Mouse (Mus musculus): ENCODE data around the gene Hba-a1. TPM values are rescaled to one million over a fixed set of nuclear protein-coding genes. Genes with fewer than 3 reads are reported as not detected.

Gene Hba-a1
- polyA plus RNA-seq, 1 experiment from 2014 or later, result 2,256 TPM

- Histone ChIP-seq H3K4me3 (peak overlapping the region; percentile 29), H3K36me3 (no peaks in the 10 kb centered on the region), H3K9ac (replicated peaks) (no peak overlapping the region), H3K4me1 (peaks cover 9% of the 10 kb centered on the region; the same call in 1 of the 2 replicates), H3K9me3 (no peaks in the 10 kb centered on the region), H3K27ac (replicated peaks) (no peak overlapping the region), H3K27me3 (no peaks in the 10 kb centered on the region), H3K4me2 (replicated peaks) (peak overlapping the region; percentile 40)
- ATAC-seq (replicated peaks), result no peak
- 58% methylated on average over 16 of the region's 17 CpGs for WGBS
These were observed 17.3 kb downstream of the Hba-a1 start for GRCm38 (mm10) chr11:32300279-32301267.

DNA sequence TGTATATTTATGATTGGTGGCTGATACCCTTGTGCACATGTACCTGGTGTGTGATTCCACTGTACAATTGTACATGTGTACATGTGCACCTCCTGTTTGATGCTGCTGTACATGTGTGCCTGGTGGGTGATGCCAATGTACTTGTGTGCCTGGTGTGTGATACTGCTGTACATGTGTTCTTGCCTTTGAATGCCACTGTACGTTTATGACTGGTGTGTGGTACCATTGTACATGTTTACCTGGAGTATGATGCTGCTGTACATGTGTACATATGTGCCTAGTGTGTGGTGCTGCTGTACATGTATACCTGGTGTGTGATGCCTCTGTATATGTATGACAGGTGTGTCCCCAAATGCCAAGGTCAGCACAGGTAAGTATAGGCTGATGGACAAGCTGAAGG lies 18.2 kb downstream of the Hba-a1 start:
- no peak overlapping the region for H3K4me2 ChIP-seq (replicated peaks)
- WGBS, result 73% methylated on average over 1 of the region's 1 CpGs
- H3K4me3 ChIP-seq, result no peak overlapping the region
- no peaks in the 10 kb centered on the region for H3K36me3 ChIP-seq
- no peak overlapping the region for H3K9ac ChIP-seq (replicated peaks)
- H3K9me3 ChIP-seq, result no peaks in the 10 kb centered on the region
- no peak overlapping the region for H3K27ac ChIP-seq (replicated peaks)
- no peak for ATAC-seq (replicated peaks)
- H3K4me1 ChIP-seq, result peaks cover 9% of the 10 kb centered on the region; the same call in 1 of the 2 replicates
- H3K27me3 ChIP-seq, result no peaks in the 10 kb centered on the region

DNA sequence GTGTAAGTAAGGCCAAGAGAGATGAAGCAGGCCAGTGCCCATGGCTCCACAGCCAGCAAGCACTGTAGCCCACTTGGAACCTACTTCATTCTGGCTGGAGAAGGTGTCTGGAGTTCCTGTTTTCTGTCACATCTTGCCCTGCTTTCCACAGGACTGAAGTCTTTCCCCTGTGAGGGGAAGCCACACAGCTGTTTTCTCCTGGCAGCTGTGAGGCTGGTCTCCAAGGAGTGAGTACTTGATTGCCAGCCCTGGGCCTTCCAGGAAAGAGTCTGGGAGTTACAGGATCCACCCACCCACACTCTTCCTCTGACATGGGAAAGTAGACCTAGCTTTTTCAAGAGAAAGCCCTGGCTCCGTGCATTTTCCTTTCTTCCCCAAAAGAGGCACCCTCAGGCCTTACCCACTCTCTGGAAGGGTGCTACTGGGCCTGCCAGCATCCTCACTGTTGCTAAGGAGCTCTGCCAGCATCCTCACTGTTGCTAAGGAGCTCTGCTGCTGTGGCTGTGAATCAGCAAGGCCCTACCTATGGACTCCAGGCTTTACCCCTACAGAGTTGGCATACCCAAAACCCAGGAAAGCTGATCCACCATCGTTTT lies 19.6 kb downstream of the Hba-a1 start:
- Histone ChIP-seq H3K4me3 (no peak overlapping the region), H3K27me3 (no peaks in the 10 kb centered on the region), H3K36me3 (no peaks in the 10 kb centered on the region), H3K4me1 (peaks cover 9% of the 10 kb centered on the region; the same call in 1 of the 2 replicates), H3K9me3 (no peaks in the 10 kb centered on the region), H3K4me2 (replicated peaks) (no peak overlapping the region), H3K27ac (replicated peaks) (peak overlapping the region; percentile 31; the same call in 1 of the 2 replicates), H3K9ac (replicated peaks) (no peak overlapping the region)
- ATAC-seq (replicated peaks), result peak; percentile 60
- 38% methylated on average over 2 of the region's 2 CpGs for WGBS

DNA sequence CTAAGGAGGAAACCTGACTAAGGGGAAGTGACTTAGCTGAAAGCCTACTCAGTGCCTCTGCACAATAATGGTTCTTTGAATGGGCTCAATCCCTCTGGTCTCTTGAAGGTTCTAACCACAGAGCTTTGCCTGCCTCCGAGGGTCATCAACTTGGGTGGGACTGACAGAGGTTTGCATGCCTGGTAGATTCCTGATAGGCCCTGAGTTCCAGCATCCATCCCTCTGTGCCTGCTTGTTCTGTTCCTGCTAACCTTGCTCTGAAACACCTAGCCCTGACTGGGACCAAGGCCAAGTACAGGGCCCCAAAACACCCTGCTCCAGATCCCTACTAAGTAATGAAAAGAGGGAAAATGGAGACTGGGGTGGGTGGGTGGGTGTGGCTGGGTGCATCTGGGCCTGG lies 20.1 kb downstream of the Hba-a1 start:
- H3K9me3 ChIP-seq, result no peaks in the 10 kb centered on the region
- ATAC-seq (replicated peaks), result no peak
- no peaks in the 10 kb centered on the region for H3K36me3 ChIP-seq
- no peak overlapping the region for H3K27ac ChIP-seq (replicated peaks)
- H3K9ac ChIP-seq (replicated peaks), result no peak overlapping the region
- no peaks in the 10 kb centered on the region for H3K27me3 ChIP-seq
- no peak overlapping the region for H3K4me2 ChIP-seq (replicated peaks)
- no peak overlapping the region for H3K4me3 ChIP-seq
- WGBS, result 92% methylated on average over 1 of the region's 1 CpGs
- H3K4me1 ChIP-seq, result peaks cover 9% of the 10 kb centered on the region; the same call in 1 of the 2 replicates

- H3K9me3 ChIP-seq, result no peaks in the 10 kb centered on the region
- no peaks in the 10 kb centered on the region for H3K36me3 ChIP-seq
- no peak overlapping the region for H3K4me2 ChIP-seq (replicated peaks)
- no peak overlapping the region for H3K27ac ChIP-seq (replicated peaks)
- no peak overlapping the region for H3K9ac ChIP-seq (replicated peaks)
- H3K4me3 ChIP-seq, result no peak overlapping the region
- no peaks in the 10 kb centered on the region for H3K27me3 ChIP-seq
- H3K4me1 ChIP-seq, result peaks cover 9% of the 10 kb centered on the region; the same call in 1 of the 2 replicates
- no peak for ATAC-seq (replicated peaks)
- WGBS, result 73% methylated on average over 1 of the region's 1 CpGs
These were observed 23.7 kb downstream of the Hba-a1 start for GRCm38 (mm10) chr11:32307006-32307405.

DNA sequence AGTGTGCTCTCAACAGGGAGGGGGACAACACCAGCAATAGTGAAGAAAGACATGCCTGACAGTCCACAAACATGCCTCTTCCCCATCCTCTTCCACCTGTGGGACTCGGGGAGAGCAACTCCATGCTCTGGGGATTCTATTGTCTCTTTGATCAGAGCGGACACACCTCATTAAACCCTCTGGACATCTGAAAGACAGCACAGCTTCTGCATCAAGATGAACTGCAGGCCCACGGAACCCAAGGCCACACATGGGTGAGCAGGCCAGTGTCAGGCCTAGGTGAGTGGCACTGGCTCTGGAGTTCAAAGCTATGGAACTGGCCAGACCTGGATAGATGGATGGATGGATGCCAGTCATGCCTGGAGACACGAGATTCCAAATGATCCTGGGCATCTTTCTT lies 26.1 kb downstream of the Hba-a1 start:
- Histone ChIP-seq H3K9me3 (no peaks in the 10 kb centered on the region), H3K27me3 (no peaks in the 10 kb centered on the region), H3K4me1 (no peaks in the 10 kb centered on the region), H3K4me3 (no peak overlapping the region), H3K4me2 (replicated peaks) (no peak overlapping the region), H3K27ac (replicated peaks) (no peak overlapping the region), H3K9ac (replicated peaks) (no peak overlapping the region), H3K36me3 (no peaks in the 10 kb centered on the region)
- 43% methylated on average over 4 of the region's 4 CpGs for WGBS
- no peak for ATAC-seq (replicated peaks)

- no peak for ATAC-seq (replicated peaks)
- 78% methylated on average over 3 of the region's 3 CpGs for WGBS
These were observed 26.6 kb downstream of the Hba-a1 start for GRCm38 (mm10) chr11:32309928-32310327.

GRCm38 (mm10) chr11:32316009-32316408 lies 32.7 kb downstream of the Hba-a1 start:
- Histone ChIP-seq H3K36me3 (no peaks in the 10 kb centered on the region), H3K9ac (replicated peaks) (no peak overlapping the region)
- 92% methylated on average over 3 of the region's 3 CpGs for WGBS

More at GRCm38 (mm10) chr11:32309928-32310327, 26.6 kb downstream of the Hba-a1 start:
- Histone ChIP-seq H3K4me2 (replicated peaks) (no peak overlapping the region), H3K27me3 (no peaks in the 10 kb centered on the region), H3K36me3 (no peaks in the 10 kb centered on the region), H3K9ac (replicated peaks) (no peak overlapping the region), H3K27ac (replicated peaks) (no peak overlapping the region), H3K9me3 (no peaks in the 10 kb centered on the region), H3K4me1 (no peaks in the 10 kb centered on the region), H3K4me3 (no peak overlapping the region)

DNA sequence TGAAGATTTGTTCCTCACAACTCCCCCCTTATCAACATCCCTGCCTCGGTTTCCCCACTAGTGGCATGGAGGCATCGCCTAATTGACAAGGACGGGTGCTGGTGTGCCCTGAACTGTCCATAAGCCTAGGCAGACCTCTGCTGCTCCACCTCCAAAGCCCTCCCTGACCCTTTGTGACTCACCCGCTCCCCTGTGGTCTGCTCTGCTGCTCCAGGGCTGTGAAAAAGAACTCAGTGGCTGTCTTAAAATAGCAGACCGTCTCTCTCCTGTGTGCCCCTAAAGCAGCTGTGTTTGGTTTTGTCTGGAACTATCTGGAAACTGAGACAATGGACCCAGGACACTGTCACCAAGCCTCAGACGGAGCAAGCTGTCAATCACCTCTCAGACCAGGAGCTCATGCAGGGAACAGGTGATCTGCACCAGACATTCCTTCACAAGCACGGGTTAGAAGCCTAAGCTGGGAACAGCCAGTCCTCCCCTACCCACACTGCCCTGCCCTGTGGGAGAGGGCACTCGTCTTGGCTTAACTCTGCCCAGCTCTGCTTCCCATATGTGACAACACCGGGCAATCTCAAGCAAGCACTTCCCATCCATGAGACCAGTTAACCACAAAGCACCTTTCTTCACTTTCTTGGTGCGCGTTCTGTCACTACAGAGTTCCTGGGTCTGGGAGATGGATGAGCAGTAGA lies 37.3 kb downstream of the Hba-a1 start:
- no peaks in the 10 kb centered on the region for H3K36me3 ChIP-seq
- peaks cover 2% of the 10 kb centered on the region; the same call in 1 of the 2 replicates for H3K4me1 ChIP-seq
- no peak overlapping the region for H3K27ac ChIP-seq (replicated peaks)
- no peak for ATAC-seq (replicated peaks)
- H3K9me3 ChIP-seq, result no peaks in the 10 kb centered on the region
- H3K4me2 ChIP-seq (replicated peaks), result no peak overlapping the region
- 61% methylated on average over 11 of the region's 11 CpGs for WGBS
- no peaks in the 10 kb centered on the region for H3K27me3 ChIP-seq
- no peak overlapping the region for H3K4me3 ChIP-seq
- no peak overlapping the region for H3K9ac ChIP-seq (replicated peaks)

More at GRCm38 (mm10) chr11:32316009-32316408, 32.7 kb downstream of the Hba-a1 start:
- Histone ChIP-seq H3K4me3 (no peak overlapping the region), H3K27ac (replicated peaks) (no peak overlapping the region), H3K9me3 (no peaks in the 10 kb centered on the region), H3K27me3 (no peaks in the 10 kb centered on the region), H3K4me1 (no peaks in the 10 kb centered on the region), H3K4me2 (replicated peaks) (no peak overlapping the region)
- no peak for ATAC-seq (replicated peaks)

- ATAC-seq (replicated peaks), result no peak
- H3K27ac ChIP-seq (replicated peaks), result no peak overlapping the region
- 39% methylated on average over 8 of the region's 8 CpGs for WGBS
- no peaks in the 10 kb centered on the region for H3K36me3 ChIP-seq
- no peak overlapping the region for H3K4me3 ChIP-seq
- peaks cover 2% of the 10 kb centered on the region; the same call in 1 of the 2 replicates for H3K4me1 ChIP-seq
- H3K9ac ChIP-seq (replicated peaks), result no peak overlapping the region
- no peaks in the 10 kb centered on the region for H3K27me3 ChIP-seq
- no peaks in the 10 kb centered on the region for H3K9me3 ChIP-seq
- no peak overlapping the region for H3K4me2 ChIP-seq (replicated peaks)
These were observed 37.9 kb downstream of the Hba-a1 start for GRCm38 (mm10) chr11:32321196-32321565.

GRCm38 (mm10) chr11:32324609-32325008 lies 41.3 kb downstream of the Hba-a1 start:
- H3K9me3 ChIP-seq, result no peaks in the 10 kb centered on the region
- peak; percentile 73 for ATAC-seq (replicated peaks)
- H3K27me3 ChIP-seq, result no peaks in the 10 kb centered on the region
- H3K4me1 ChIP-seq, result peaks cover 2% of the 10 kb centered on the region; the same call in 1 of the 2 replicates
- no peak overlapping the region for H3K27ac ChIP-seq (replicated peaks)
- no peak overlapping the region for H3K4me3 ChIP-seq
- H3K9ac ChIP-seq (replicated peaks), result no peak overlapping the region
- H3K36me3 ChIP-seq, result no peaks in the 10 kb centered on the region
- WGBS, result 11% methylated on average over 15 of the region's 15 CpGs
- no peak overlapping the region for H3K4me2 ChIP-seq (replicated peaks)

DNA sequence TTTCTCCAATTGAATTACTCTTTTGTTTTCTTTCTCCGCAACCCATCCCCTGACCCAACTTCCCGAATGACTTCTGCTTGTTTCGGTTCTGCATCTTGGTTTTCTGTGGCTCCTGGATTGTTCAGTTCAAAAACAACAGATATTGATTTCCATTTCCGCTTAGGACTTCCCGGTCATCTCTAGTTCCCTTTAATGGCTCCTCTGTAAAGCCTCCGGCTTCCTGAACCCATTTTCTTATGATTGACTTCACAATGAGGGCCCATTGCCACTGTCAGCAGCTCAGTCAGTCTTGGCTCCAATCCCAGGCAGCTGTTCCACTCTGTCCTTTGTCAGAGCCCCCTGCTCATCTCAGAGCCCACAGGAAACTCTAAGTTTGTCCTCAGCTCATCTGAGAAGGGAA lies 47.8 kb downstream of the Hba-a1 start:
- no peak for ATAC-seq (replicated peaks)
- Histone ChIP-seq H3K9ac (replicated peaks) (no peak overlapping the region), H3K27ac (replicated peaks) (no peak overlapping the region), H3K4me3 (no peak overlapping the region), H3K27me3 (no peaks in the 10 kb centered on the region), H3K9me3 (no peaks in the 10 kb centered on the region), H3K4me1 (peaks cover 6% of the 10 kb centered on the region; the same call in 1 of the 2 replicates), H3K36me3 (no peaks in the 10 kb centered on the region), H3K4me2 (replicated peaks) (no peak overlapping the region)
- WGBS, result 52% methylated on average over 6 of the region's 6 CpGs
